Mouse (Mus musculus): Measurements from ENCODE around the gene Slc36a1.

Slc36a1 gene

DNA sequence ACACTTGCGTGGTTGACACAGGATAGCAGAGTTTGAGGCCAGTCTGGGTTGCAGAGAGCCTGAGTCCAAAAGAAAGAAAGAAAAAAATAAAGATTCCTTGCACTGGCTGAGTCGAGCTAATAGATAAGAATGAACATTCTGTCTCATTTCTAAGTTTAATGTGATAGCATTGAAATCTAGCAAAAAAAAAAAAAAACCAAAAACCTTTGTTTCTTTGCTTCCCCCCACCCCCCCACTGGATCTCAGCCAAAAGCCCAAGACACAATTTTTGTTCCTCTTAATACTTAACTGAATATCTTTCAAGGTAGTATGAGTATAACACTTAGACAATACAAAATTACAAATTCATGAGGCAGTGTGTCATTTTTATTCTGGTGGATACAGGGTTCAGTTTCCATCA, 4.9 kb downstream of the Slc36a1 start:
- DNase-seq (ENCODE audit: low spot score in 2 of 2): no peak

DNA sequence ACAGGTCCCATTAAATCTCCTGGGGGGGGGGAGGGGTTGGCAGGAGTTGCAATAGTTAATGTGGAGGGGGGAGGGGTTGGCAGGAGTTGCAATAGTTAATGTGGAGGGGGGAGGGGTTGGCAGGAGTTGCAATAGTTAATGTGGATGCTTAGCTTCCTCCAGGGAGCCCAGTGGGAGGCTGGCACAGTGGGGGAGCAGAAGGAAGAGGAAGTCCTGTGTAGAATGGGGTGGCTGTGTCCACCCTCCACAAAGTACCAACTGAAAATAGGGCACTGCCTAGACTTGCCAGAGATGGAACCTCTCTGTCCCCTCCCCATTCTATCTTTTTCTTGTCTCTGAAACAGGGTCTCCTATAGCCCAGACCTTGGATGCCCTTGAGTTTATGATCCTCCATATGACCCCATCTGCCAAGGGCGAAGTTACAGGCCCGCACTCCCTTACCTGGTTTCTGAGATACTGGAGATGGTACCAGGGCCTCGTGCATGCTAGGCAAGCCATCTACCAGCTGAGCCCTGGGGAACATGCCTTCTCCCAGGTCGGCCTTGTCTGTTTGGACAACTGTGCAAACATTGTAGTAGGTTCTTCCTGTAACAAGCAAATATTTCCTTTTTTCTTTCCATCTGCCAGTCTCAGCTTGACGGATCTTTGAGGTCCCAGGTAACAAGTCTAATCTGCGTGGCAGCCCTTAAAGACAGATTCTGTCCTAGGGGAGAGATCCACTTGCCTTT, 5.6 kb downstream of the Slc36a1 start:
- DNase-seq (ENCODE audit: low spot score in 2 of 2): no peak

DNA sequence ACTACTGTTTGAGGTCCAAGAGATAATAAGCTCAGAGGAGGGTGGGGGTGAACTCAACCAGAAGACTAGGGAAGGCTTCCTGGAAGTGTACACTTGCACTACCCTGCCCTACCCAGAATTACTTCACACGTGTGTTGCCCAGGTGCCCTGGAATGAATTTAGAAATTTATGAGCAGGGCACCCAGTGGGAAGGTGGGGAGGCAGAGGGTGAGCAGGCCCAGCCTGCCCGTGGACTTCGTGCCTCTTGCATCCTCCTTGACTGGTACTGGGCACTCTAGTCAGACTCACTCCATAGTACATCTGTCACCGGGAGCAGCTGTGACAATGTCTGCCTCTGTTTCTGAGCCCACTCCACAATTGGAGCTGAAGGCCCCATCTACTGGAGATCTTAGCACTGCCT, 9.4 kb downstream of the Slc36a1 start:
- no peak for DNase-seq (ENCODE audit: low spot score in 2 of 2)

DNA sequence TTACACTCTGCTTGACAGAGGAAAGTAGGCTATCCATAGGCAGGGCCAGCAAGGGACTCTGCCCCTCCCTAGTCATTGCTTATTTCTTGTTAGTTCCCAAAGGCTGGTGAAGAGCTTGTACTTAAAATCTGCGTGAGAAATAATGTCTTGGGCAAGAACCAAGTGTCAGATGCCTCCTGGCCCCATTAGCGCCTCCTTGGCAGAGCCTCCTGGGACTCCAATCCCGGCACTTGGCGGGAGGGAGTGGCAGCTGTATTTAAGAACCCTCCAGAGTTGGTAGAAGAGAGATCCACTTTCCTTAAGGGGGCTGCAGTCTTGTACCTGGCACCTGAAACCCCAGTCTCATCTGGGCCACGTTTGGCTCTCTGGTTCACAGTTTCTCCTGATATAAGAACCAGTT, 10.0 kb downstream of the Slc36a1 start:
- no peak for DNase-seq (ENCODE audit: low spot score in 2 of 2)

DNA sequence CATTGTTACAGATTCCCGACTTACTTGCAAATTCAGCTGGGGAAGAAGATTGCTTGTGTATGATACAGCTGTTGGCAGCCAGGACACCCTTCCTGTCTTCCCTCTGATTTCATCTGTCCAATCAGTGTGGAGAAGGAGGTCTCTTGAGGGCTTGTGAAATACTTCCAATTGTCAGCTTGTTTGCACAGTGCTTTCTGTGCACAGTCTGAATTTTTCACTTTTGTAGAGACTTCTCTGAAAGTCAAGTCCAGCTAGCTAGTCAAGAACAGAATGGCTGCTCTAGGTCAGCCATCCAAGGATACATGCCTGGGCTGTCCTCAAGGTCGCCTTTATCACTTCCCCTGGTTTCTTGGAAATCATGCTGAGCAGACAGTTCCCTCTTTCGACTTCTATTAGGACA, 10.8 kb downstream of the Slc36a1 start:
- DNase-seq (ENCODE audit: low spot score in 2 of 2): peak; percentile 39 to 48

DNA sequence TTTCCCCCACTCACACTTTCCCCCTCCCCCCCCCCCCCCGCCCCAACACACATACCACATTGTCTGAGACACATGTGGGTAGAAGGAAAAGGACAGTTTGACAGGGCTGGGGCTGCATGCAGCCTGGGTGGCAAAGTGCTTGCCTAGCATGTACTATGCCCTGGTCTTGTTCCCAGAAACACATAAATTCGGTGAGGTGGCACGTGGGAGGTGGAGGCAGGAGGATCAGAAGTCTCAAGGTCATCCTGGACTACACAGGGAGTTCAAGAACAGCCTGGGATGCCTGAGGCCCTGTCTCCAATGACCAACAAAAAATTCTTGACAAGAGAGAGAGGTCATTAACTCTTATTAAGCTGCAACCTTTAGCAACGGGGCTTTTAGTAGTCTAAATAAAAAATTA, 11.9 kb downstream of the Slc36a1 start:
- no peak for DNase-seq (ENCODE audit: low spot score in 2 of 2)

DNA sequence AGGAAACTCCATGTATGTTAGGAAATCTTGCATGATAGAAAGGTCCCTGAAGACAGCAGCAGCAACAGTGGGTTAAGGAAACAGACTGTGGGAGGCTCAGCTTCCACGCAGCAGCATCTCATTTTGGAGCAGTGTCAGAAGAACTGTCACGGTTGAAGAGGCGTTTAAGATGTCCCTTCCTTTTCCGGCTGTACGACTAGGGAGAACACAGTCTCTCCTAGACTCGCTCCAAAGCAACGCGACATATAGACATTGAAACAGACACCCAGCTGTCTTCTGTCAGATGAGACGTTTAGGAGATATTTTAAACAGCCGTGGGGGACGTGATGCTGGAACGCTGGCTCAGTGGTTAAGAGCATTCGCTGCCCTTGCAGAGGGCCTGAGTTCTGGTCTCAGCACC, 12.7 kb downstream of the Slc36a1 start:
- DNase-seq (ENCODE audit: low spot score in 2 of 2): no peak

DNA sequence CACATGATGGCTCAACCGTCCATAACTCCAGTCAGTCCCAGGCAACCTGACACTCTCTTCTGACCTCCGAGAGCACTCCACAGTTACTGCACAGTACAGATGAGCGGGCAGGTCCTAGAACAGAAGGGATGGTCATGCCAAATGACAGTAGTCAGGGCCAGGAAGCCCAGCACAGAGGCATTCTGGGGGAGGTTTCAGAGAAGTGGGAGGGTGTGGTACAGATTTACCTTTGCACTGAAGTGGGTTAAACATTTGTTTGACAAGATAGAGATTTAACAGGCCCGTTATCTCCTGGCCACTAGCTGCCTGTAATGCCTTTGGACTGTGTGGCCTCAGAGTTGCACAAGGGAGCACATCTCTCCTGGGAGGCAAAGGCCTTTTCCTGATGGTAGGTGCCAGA, 13.3 kb downstream of the Slc36a1 start:
- no peak for DNase-seq (ENCODE audit: low spot score in 2 of 2)

DNA sequence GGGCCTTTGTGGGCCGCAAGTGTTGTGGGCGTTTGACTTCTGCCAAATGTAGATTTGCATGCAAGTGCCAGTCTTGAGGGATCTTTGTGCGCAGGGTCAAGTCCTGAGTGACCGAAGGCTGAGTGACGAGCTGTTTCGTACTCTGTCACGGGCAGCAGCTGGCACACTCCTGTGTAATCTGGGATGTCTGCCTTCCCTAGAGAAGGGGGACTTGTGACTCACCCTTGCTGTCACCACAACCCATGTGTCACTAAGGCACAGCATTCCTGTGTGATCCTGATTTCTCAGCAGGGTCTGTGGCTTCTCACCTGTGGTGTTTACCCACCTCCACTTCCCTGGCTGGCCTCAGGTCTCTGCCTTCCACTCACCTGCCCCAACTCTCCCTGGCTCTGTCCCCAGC, 13.7 kb downstream of the Slc36a1 start:
- no peak for DNase-seq (ENCODE audit: low spot score in 2 of 2)

DNA sequence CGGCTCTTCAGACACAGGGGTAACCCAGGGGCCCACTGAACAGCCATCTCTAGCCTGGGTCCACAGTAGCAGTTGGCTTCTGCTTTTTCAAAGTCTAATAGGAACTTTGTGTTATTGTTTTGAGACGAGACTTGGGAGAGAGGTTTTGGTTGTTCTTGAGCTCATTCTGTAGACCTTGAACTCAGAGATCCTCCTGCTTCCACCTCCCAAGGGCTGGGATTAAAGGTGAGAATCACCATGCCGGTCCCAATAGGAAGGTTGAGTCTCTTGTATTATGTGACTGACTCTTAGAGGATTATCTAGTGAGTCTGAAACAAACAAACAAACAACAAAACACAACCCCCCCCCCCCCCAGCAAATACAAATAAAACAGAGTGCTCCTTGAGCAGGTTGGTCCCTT, 14.3 kb downstream of the Slc36a1 start:
- DNase-seq (ENCODE audit: low spot score in 2 of 2): no peak

DNA sequence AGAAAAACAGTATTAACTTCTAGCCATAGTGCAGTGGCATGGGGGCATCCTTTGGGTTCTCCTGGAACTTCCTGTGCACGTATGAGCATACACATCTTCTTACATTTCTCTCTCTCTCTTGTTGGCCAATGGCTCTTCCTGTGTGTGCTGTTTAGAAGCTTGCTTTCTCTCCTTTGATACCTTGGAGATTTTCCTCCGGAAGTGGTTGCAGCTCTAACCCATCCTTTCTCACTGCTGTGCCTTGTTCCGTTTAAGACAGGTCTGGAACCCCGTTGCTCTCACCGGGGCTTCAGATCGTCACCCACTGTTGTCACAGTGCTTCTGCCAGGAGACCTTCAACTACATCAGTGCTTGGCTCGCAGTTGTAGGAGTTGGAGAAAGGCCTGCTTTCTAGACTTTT, 17.2 kb downstream of the Slc36a1 start:
- no peak for DNase-seq (ENCODE audit: low spot score in 2 of 2)

DNA sequence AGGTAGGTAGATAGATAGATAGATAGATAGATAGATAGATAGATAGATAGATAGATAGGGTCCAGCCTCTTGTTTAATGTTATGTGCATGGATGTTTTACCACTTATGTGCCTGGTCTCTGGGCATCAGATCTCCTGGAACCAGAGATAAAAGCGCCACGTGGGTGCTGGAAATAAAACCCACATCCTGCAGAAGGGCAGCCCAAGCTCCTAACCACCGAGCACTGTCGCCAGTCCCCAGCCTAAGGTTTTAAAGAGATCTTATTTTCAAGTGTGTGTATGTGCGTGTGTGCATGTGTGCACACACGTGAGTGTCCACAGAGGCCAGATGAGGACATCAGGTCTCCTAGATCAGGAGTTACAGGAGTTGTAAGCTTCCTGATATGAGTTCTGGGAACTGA, 26.9 kb downstream of the Slc36a1 start:
- DNase-seq (ENCODE audit: low spot score in 2 of 2): no peak

DNA sequence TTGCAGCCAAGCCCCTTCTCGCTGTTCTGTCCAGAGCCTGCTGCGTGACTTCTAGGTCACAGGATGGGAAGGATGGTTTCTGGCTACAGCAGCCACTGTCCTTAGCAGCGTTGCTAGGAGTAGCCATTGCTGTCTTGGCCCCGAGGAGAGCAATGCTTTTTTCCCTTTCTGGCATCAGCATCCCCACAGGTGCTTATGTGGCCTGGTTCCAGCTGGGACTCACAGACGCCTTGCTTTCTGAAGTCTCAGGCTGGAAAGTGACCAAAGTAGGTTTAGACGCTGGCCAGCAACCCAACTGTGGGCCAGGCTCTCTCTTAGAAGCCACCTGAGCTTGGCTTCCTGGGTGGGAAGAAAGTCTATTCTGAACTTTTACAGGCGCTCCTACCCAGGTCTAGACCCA, 30.1 kb downstream of the Slc36a1 start:
- DNase-seq (ENCODE audit: low spot score in 2 of 2): no peak

DNA sequence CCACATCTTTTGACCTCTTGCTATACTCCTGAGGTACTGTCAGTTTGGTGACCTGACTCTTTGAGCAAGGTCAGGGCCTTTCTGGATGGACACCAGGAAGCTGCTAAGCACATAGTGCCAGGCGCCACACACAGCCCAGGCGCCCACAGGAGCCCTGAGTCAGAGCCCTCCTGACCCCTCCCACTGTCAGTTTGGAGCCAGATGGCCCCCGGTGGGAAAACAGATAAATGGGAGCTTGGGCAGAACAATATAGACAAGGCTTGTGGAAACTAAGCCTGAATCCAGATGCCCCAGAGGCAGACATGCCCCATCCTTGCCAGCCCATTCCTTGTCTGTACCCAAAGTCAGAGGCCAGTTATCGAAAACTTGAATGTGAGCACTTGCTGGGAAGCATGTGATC, 30.6 kb downstream of the Slc36a1 start:
- no peak for DNase-seq (ENCODE audit: low spot score in 2 of 2)

DNA sequence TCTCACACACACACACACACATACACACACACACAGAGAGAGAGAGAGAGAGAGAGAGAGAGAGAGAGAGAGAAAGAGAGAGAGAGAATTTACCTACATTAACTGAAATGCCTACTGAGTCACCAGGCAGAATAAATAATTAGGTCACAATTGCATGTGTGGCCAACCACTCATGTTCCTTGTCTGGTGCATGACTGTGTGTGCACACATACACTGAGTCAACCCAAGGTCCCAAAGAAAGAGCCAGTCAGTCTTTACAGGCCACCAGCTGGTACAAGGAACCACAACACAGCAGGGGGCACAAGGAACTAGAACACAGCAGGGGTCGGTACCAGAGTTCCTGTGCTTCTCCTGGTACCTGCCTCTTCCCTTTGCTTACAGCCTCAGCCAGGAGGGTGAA, 32.7 kb downstream of the Slc36a1 start:
- DNase-seq (ENCODE audit: low spot score in 2 of 2): no peak

DNA sequence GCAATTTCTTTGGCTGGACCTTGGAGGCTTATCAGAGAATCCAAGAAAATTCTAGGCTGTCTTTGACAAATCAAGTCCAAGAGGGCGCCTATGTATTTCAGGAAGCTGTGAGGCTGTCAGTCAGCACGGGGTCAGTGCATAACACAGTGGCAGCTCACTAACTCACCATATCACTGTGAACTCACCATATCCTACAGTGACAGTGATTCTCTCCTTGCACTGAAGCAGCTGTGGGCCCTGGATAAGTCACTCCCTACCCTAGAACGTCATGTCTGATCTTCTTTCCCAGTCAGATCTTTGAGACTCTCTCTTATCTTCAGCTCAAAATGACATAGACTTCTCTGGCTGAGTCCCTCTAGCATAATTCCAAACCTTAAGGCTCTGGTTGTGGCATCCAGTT, 35.3 kb downstream of the Slc36a1 start:
- no peak for DNase-seq (ENCODE audit: low spot score in 2 of 2)

DNA sequence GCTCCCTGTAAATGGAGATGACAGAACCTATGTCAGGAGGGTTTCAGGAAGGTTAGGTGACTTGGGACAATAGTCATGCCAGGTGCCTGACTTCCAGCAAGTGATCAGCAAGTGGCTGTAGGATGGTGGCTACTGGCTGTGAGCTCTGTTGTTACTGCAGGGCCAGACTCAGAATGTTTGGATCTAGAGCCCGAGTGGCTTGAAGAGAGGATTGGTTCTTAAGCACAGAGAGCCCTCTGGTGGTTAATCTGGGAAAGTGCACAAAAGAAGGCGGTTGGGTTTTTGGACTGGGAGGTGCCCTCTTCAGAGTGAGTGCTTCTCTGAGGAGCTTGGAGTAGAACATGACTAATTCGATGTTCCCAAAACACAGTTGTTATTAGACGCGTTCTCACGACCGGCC, 36.4 kb downstream of the Slc36a1 start:
- DNase-seq (ENCODE audit: low spot score in 2 of 2): peak; percentile 65 to 78

DNA sequence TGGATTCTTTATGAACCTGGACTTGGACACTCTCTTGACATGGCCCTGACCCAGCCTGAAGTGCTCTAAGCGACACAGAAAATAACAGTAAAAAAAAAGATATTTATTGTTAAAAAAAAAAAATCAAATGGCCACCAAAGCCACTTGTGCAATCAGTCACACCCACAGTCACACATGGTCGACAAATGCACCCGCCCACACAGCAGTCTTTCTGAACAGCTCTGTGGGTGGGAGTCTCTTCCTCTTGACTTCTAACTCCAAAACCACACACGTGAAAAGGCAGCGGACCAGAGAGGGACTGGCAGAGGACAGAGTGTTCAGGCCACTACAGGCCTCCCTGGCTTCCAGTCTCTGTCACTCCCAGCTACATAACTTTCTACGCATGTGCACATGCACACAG, 46.4 kb downstream of the Slc36a1 start:
- DNase-seq (ENCODE audit: low spot score in 2 of 2): no peak

DNA sequence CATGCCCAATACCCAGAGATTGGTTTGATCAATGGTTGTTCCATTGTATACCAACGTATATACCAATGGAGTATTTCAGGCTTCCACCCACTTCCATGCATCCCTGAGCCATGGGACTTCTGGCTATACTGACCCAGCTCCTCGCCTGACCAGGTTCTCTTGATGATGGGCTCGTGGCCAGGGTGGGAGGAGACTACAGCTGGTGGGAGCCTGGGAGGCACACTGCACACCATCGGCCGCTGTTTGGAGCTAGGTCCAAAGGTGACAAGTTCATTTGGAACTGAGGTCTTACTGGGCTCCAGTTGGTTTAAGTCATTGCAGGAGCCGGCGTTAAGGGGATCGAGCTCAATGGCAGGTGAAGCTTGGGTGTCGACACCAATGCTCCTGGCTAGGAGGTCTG, 49.2 kb downstream of the Slc36a1 start:
- no peak for DNase-seq (ENCODE audit: low spot score in 2 of 2)

DNA sequence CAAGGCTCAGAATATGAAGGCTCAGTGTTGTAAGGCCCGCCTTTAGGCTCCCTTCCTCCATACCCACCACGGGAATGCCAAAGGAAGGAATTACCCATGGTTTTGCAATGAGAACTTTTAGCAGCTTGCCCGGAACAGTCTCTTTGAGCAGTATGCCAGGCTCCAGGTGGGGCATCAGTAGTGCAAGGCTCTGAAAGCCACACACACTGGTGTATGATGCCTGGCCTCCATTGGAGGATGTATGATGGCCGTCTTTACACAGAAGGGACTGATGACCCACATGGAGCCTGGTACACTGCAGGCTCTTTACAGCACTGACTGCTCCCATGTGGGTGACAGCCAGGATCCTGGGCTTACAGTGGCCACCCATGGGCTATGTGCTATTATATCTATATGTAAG, 57.0 kb downstream of the Slc36a1 start:
- no peak for DNase-seq (ENCODE audit: low spot score in 2 of 2)

DNA sequence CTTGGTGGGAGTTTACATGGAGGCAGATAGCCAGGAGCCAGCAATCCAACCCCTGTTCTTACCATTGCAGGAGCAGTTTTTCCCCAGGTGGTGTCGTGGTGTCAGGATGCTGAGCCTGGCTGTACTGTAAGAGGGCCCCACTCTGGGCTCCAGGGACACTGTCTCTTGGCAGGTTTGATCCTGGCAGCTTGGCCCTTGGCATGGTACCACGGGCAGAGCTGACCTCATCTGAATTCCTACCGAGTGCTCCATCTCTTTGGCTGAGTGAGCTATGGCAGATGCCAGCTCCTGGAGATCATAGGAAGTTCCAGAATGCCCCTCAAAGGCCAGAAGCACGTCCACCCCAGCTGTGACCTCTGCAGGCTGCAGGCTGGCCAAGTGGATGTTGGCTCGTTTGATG, 57.9 kb downstream of the Slc36a1 start:
- peak; percentile 64 to 69 for DNase-seq (ENCODE audit: low spot score in 2 of 2)

DNA sequence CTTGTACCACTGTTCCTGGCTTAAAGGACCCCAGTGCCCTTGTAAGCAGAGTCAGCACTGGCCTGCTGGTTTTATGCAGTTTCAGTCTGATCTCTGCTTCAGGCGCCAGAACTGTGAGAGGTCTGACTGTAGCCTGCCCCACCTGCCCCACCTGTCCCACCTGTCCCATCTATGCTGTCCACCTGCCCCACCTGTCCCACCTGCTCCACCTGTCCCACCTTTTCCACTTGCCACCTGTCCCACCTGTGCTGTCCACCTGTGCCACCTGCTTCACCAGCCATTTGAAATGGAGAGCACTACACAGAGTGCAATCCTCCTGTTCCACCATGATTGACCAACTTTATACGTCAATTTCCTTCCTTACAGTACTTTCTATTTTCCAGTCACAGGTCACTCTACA, 60.2 kb downstream of the Slc36a1 start:
- DNase-seq (ENCODE audit: low spot score in 2 of 2): no peak

DNA sequence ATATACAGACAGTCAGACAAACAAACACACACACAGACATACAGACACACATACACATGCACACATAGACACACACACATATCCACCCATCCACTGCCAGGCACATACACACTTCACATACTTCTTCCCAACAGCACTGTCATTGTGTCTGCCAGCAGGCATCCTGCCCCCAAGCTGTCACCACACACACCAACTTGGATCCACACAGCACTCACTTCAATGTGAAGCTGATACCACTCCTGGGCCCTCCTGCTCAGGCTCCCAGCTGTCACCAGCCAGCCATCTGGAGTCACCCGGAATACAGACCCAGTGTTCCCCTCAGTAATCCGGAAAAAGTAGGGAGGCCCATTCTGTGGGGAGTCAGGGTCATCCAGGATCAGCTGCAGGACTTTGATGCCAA, 61.5 kb downstream of the Slc36a1 start:
- peak in 1 of 2 experiments; percentile 21 for DNase-seq (ENCODE audit: low spot score in 2 of 2)

DNA sequence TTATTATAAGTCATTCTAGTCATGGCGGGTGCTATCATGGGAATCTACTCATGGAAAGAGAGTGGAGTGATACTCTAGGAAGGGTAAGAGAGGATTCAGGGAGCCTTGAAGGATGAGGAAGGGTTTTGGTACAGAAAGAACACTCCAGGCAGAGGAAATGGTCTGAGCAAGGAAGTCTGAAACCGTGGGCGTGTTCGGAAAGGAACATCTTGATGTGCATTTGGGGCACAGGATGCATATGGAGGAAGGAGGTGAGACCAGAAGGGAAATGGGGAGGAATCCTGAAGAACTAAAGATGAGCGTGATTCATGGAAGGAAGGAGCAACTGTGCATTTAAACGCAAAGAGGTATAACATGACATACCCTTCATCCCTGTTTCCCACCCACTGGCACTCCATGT, 64.4 kb downstream of the Slc36a1 start:
- no peak for DNase-seq (ENCODE audit: low spot score in 2 of 2)
